Mouse (Mus musculus) kidney, postnatal 14 days (tissue): ENCODE measurements around the gene Pdk1.
"Not testable (repeated sequence)": the region's sequence is repeated elsewhere in the genome, so short reads cannot be mapped to it uniquely, and the experiment has no call there.

Experiments used
- DNase-seq: peaks from one replicate; pipeline ENCODE4 v3.0.0; 2022; ENCODE audit warnings: mixed read lengths

Pdk1 gene

DNA sequence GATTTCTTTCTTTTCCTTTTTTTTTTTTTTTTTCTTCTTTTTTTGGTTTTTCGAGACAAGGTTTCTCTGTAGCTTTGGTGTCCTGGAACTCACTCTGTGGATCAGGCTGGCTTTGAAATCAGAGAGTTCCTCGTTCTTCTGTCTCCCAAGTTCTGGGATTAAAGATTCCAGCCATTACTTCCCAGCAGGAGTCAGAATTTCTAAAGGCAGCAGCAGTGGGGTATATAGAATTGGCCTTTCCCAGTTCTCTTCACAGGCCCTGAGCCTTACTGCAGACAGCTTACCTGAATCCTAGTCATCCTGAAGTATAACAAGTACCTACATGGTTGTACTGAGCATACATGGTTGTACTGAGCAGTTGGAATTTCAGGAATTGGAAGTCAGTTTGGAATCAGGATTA is 1.8 kb downstream of the Pdk1 start:
- no peak for DNase-seq

DNA sequence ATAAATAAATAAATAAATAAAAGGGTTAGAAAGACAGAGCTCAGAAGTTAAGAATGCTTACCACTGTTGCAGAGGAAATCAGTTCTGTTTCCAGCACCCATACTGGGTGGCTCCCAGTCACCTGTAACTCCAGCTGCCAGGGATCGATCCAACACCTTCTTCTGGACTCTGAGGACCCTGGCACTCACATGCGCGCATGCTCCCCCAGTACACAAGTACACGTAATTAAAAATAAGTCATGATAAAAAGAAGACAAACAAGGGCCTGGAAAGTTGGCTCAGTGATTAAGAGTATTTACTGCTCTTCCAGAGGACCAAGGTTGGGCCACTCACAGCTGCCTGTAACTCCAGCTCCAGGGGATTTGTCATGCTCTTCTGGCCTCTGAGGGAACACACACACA is 4.8 kb downstream of the Pdk1 start:
- DNase-seq = no peak

GRCm38 (mm10) chr2:71878441-71878840 is 5.4 kb downstream of the Pdk1 start:
- DNase-seq = no peak

GRCm38 (mm10) chr2:71878943-71879342 is 5.9 kb downstream of the Pdk1 start:
- no peak for DNase-seq

DNA sequence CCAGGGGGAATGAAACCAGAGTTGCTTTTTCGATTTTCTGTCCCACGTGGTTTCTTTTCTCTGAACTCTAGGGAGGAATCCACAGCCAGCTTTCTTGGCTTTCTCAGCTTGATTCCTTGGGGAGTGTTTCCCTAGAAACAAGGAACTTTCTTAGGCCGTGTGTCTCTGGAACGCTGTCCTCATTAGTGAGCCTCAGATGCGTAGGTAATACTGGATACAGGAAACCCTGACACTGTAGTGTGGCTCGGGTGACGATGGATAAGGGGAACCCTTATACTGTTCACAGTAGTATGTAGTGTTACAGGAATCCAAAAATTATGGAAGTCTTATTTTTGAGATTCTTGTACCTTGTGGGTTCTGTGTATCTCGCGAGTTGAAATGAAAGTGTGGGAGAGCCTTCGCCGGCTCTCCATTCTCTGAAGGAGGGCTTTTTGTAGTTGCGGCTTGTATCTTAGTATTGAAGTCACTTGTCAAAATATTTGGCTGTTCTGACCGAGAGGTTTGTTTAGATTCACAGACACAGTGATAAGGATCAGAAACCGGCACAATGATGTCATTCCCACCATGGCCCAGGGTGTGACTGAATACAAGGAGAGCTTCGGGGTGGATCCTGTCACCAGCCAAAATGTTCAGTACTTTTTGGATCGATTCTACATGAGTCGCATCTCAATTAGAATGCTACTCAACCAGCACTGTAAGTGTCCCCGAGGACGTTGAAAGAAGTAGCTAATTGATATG is 10.1 kb downstream of the Pdk1 start:
- no peak for DNase-seq

- no peak for DNase-seq
Measured at GRCm38 (mm10) chr2:71887269-71887668, 14.2 kb downstream of the Pdk1 start.

DNA sequence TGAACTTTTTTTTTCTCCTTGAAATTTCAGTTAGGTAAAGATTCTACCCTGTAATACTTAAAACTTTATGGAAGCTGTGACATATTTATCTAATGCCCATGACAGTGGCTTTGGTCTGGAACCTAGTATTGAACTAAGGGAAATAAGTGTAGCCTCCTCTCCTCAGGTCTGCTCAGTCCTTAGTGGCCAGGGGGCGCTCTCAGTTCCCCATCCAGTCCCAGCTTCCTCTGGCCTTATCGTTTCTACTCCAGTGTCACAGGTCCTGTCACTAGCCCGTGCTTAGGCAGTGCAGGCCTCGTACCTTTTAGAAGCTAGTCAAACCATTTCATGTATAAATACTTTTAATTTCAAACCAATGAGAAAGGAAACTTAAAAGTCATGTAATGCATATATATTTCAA is 15.4 kb downstream of the Pdk1 start:
- no peak for DNase-seq

GRCm38 (mm10) chr2:71891536-71891935 is 18.5 kb downstream of the Pdk1 start:
- no peak for DNase-seq

DNA sequence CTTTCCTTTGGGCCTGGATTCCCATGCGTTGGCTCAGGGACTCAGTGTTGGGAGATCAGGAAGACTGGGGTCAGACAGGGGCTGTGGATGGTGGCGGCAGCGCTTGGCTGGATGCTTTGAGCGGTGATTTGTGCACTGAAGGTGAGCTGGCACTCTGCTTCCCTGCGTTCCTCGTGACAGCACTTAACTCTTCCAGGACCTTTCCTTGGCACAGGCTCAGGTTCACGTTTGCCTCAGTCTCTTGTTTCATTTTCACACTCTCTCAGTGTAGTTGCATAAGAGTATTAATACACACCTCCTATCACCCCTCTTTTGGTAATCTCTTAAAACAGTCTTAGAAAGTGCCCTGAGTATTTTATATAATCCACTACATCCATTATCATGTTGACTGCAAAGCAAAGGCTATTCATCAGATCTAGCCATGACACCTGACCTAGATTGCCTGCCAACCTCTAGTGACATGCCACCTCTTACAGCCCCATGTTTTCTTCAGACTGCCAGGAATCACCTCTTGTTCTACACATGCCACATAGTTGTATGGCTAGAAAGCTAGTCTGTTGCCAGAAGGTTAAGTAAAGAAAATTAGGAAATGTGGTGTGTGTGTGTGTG is 19.8 kb downstream of the Pdk1 start:
- peak; percentile 34 for DNase-seq

- DNase-seq = no peak
Measured at GRCm38 (mm10) chr2:71895596-71896286, 22.7 kb downstream of the Pdk1 start.

- peak; percentile 24 for DNase-seq
Measured at GRCm38 (mm10) chr2:71897420-71897819, 24.4 kb downstream of the Pdk1 start.

GRCm38 (mm10) chr2:71898335-71898856 is 25.4 kb downstream of the Pdk1 start:
- DNase-seq = peak; percentile 51

DNA sequence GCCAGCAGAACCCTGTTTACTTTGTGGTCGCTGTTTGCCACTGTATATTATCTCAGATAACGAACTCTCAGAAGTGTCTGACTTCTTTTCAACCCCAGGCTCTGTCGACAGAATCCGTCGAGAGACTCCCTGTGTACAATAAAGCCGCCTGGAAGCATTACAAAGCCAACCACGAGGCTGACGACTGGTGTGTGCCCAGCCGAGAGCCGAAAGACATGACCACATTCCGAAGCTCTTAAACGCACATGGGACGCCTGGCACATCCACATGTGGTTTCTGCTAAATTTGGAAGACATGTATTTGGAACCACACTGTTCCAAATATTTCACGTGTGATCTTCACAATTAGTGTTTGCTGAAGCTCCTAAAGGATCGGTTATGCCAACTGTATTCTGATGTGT is 26.9 kb downstream of the Pdk1 start:
- no peak for DNase-seq

GRCm38 (mm10) chr2:71905154-71905553 is 32.1 kb downstream of the Pdk1 start:
- DNase-seq = no peak

GRCm38 (mm10) chr2:71906356-71906755 is 33.3 kb downstream of the Pdk1 start:
- not testable (repeated sequence) for DNase-seq

GRCm38 (mm10) chr2:71913911-71914310 is 40.9 kb downstream of the Pdk1 start:
- no peak for DNase-seq

GRCm38 (mm10) chr2:71919227-71919647 is 46.2 kb downstream of the Pdk1 start:
- peak; percentile 7 for DNase-seq

DNA sequence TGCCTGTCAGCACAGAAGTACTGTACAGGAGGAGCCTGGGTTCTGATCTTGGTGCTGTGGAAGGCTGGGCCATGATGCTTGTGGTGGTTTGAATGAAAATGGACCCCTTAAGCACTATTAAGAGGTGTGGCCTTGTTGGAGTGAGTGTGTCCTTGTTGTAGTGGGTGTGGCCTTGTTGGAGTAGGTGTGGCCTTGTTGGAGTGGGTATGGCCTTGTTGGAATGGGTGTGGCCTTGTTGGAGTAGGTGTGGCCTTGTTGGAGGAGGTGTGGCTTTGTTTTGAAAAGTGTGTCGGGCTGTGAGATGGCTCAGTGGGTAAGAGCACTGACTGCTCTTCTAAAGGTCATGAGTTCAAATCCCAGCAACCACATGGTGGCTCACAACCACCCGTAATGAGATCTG is 51.9 kb downstream of the Pdk1 start:
- DNase-seq = not testable (repeated sequence)

DNA sequence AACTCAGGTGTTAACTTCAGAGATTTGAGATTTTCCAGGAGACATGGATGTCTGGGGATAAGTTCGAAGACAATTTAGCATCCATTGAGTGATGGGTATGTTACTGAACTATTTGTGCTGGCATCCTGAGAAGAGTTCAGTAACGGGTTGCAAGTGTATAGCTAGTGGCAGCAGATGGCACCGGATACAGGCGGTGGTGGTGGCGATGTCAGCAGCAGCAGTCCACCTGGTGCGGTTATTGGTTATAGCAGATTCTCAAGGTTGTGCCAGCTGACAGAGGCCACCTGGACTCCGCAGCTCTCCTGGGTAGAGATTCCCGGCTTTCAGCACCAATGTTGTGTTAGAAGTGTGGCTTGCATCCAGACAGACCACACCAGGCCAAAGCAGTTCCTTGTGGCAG is 61.0 kb downstream of the Pdk1 start:
- no peak for DNase-seq

- no peak for DNase-seq
Measured at GRCm38 (mm10) chr2:71936711-71937110, 63.7 kb downstream of the Pdk1 start.

DNA sequence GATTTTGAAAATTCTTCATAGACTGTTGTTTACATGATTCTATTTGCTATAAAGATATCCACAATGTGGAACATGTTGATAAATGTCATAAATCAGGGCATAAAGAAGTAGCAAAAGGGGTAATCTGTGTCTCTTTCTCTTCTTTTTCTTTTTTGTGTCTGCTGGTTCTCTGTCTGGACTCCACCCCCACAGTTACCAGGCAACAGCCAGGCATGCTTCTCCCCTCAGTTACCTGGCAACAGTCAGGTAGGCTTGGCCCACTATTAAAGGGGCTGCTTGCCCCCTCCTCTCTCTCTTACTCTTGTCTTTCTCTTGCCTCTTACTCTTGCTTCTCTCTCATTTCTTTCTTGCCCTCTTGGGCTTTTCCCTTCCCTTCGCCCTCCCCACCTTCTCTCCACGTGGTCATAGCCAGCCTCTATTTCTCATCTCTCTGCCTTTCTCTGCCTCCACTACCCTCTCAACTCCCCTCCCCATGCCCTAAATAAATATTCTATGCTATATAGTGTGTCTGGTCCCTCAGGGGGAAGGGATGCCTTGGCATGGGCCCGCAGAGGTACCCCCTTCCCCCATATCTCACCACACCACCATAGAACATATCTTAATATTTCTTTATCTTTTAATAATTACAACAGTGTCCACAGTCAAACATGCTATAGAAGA is 64.8 kb downstream of the Pdk1 start:
- DNase-seq = no peak

DNA sequence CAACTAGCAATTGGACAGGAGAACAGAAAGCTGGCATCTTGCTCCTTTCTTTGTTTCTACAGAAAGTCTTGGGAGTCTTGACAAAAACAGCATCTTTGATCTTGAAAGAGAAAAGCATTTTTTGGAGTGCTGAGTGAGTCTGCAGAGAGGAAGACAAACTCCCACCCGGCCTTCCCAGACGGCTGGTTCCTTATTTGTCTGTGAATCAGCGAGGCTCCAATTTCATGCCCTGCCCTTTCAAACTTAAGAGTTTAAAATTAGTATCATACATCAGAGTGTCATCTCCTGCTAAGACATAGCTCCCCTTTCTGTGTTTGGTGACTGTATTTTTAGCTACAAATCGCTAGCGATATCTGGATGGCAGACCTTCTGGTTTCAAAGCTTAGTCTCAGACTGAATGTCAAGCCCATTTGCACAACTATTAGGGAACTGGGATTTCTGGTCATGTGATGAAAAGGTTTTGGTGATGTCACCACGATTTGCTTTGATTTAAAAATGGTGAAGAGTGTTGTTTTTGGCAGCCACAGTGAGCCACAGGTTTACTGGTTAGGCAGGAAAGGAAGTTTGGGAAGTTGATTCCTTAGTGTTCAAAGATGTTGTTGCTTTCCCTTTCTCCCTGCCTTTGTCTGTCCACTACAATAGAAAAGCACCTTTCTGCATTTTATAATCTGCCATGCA is 65.8 kb downstream of the Pdk1 start:
- DNase-seq = no peak
